Mouse (Mus musculus) thymus, postnatal 10 days (tissue): ENCODE data around the gene Tas1r3.
A peak's percentile ranks its signal among the peaks of the same experiment; 100 is the strongest.

ENCODE experiments used
- DNase-seq, 2 experiments: peaks; one replicate each; pipeline ENCODE4 v3.0.0; 2021; ENCODE audit warnings: low spot score in 2 of 2

The Tas1r3 gene

DNA sequence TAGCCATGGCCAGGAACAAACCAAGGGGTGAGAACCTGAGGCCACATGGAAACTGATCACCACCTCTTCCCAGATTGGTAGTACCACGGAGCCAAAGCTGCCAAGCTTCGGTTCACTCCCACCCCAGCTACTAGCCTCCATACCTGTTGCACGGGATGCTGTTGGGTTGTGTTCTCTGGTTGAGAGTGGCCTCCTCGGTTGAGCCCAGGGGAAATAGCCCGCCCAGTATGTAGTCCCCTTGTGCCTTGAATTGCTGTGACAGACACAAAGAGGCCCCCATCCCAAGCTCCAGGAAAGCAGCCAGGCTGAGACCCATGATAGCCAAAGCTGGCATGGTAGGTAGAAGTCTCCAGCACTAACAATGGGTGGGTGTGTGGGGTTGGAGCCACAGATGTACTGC is at the start of gene Tas1r3:
Tas1r3 (minus strand) TSS at position 362 of the 400 bp plus-strand sequence.
- no peak for DNase-seq

DNA sequence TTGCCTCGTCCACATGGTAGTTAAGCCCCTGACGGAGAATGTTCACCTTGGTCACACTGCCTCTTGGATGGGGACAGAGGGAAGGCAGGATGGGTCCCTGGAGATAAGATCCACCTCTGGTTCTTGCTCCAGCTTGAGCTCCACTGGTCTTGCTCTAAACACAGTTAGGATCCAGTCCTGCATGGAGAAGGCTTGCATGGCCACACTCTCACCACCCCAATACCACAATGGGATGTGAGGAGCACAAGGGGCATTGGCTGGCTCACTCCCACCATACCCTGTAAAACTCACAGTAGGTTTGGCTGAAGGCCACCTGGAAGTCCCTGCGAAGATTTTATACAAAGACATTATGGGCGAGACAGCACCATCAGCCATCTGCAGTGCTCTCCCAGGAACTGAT is 45.6 kb upstream of the Tas1r3 start:
- DNase-seq: no peak

DNA sequence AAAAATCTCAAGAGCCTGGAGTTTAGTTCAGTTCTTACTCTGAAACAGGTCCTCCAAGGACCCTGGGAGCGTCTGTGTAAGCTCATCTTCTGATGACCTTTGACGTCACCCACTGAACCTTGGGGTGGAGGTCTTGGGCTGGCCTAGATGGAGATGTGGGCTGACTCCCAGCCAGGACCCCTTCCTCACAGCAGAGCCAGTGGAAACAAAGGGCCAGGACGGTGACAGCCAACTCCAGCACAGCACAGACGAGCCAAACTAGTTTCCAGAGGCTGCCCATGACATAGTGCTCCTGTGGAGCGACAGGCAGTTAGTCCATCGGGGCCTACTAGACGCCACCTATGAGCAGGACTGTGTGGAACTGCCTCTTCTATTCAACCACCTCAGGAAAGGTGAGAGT is 45.1 kb upstream of the Tas1r3 start:
- peak in 1 of 2 experiments; percentile 2 for DNase-seq

- DNase-seq: no peak
These were observed 43.8 kb upstream of the Tas1r3 start for GRCm38 (mm10) chr4:155907003-155907402.

- DNase-seq: peak in 1 of 2 experiments; percentile 2
These were observed 43.0 kb upstream of the Tas1r3 start for GRCm38 (mm10) chr4:155906125-155906524.

- peak in 1 of 2 experiments; percentile 2 for DNase-seq
These were observed 42.5 kb upstream of the Tas1r3 start for GRCm38 (mm10) chr4:155905634-155906033.

DNA sequence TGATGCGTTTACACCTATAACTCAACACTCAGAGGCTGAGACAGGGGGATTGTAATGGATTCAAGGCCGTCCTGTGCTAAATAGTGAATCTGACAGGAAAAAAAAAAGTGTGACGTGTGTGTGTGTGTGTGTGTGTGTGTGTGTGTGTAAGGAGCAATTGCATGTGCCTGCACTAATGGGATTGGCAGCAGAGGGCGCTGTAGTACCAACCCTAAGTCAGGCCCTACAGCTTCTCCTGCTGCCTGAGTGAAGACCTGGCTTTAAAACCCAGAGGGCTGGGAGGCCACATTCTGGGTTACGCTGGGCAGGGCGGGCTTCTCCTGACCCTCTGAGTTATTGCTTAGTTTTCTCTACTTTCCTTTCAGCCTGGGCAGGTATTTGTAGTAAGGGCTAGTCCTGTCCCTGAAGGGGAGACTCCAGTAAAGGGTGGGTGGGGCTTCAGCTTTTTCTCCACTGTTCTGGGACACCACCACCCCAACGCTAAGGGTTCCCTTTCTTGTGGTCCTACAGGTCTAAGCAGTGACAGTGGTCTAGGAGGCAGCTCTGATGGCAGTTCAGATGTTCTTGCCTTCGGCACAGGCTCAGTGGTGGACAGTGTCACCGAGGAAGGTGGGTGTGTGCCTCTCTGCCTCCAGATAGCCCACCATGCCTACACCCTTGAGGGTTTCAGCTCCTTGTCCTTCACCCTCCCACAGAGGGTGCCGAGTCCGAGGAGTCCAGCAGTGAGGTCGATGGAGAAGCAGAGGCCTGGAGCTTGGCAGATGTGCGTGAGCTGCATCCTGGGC is 41.3 kb upstream of the Tas1r3 start:
- peak; percentile 2 to 7 for DNase-seq

- DNase-seq: peak in 1 of 2 experiments; percentile 3
These were observed 40.1 kb upstream of the Tas1r3 start for GRCm38 (mm10) chr4:155903246-155903645.

GRCm38 (mm10) chr4:155901205-155901604 is 38.0 kb upstream of the Tas1r3 start:
- no peak for DNase-seq

- DNase-seq: peak in 1 of 2 experiments; percentile 2
These were observed 36.2 kb upstream of the Tas1r3 start for GRCm38 (mm10) chr4:155899355-155899754.

DNA sequence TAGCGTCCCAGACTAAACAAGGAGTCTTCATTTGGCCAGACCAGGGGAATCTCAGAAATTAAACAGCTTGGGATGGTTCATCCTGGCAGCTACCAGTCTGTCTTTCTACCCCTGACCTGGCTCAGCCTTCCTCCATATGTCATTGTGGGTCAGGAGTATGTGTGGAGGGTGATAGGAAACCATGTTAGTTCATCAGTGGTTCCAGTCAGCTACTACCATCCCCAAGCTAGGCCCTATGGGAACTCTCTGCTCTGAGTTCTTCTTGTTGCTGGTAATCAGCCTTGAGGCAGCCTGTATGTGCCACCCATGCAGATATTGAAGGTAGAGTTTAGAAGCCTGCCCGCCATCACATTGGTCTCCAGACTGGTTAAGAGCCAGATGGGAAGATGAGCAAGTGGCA is 35.2 kb upstream of the Tas1r3 start:
- peak; percentile 0 to 1 for DNase-seq

GRCm38 (mm10) chr4:155896461-155896860 is 33.3 kb upstream of the Tas1r3 start:
- DNase-seq: peak in 1 of 2 experiments; percentile 2

GRCm38 (mm10) chr4:155895826-155896225 is 32.7 kb upstream of the Tas1r3 start:
- no peak for DNase-seq

- DNase-seq: no peak
These were observed 32.1 kb upstream of the Tas1r3 start for GRCm38 (mm10) chr4:155895216-155895615.

- peak; percentile 55 to 58 for DNase-seq
These were observed 31.2 kb upstream of the Tas1r3 start for GRCm38 (mm10) chr4:155894311-155894881.

DNA sequence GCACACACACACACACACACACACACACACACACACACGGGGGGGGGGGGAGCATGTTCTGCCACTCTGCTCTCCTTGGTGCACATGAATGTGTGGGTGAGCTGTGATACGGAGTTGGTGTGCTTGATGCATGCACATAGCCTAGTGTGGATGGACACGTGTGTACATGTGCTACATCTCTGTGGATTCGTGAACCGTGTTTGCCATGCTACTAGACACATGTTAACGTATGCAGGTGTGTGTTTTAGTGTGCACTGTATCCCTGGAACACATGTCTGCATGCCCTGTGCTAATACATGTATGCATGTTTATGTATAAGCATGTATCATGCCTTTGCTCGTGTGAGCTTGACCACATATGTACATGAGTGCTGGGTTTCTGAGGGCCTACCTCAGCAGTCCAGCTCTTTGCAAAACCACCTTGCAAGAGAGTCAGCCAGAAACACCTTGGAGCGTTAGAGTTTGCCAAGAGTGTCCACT is 30.1 kb upstream of the Tas1r3 start:
- no peak for DNase-seq

DNA sequence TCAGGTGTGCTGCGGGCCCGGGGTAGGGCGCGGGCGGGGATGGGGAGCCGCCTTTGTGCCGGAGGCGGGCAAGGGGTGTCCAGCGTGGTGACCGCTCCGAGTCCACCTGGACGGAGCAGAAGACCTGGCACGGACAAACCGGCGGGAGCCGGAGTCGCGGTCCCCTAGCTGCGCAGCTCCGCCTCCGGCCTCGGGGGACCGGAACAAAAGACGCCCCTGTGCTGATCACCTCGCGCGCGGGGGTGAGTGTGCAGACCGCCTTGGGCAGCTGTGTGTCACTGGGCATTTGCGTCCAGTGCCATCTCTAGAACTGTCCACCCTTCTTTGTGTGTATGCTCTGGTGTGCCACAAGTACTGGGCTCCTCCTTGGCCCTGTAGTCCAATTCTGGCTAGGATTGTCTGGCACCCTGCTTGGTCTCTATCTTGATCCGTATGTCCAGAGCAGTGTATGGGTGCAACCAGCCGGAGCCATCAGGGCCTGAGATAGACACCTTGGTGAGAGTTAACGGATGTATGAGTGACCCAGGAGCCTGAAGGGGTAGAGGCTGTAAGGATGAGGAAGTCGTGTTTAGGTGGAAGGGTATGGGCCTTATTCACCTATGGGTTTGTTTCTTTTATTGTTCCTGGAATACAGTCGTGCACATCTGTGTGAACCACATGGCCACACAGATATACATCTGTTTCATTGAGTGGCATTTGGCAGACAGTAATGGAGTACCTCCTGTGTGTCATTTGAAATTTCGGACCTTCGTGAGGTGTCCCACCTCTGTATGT is 29.5 kb upstream of the Tas1r3 start:
- DNase-seq: peak in 1 of 2 experiments; percentile 45

DNA sequence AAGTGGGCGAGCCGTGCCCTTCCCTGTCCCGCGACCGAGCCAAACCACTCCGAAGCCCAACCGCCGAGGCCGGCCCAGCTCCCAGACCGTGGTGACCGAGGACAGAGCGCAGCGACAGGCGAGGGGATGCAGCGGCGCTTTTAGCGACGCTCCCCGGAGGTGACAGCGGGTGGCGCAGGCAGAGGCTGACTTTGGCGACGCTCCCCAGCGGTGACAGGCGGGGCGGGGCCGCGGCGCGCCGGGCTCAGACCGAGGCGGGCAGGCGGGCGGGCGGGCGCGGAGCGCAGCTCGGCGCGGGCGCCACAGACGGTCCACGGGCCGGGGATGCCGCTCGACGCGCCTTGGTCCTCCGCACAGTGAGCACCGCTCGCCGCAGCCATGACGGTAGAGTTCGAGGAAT is 28.9 kb upstream of the Tas1r3 start:
- peak; percentile 78 to 84 for DNase-seq

GRCm38 (mm10) chr4:155891551-155892001 is 28.4 kb upstream of the Tas1r3 start, which contains the start of the genes Pusl1 and Acap3:
Pusl1 (minus strand) TSS chr4:155891781.
Acap3 (plus strand) TSS chr4:155891822.
- DNase-seq: peak; percentile 94 to 99

- peak; percentile 34 to 50 for DNase-seq
These were observed 27.9 kb upstream of the Tas1r3 start for GRCm38 (mm10) chr4:155891011-155891471.

GRCm38 (mm10) chr4:155889316-155889715 is 26.2 kb upstream of the Tas1r3 start:
- DNase-seq: no peak

- DNase-seq: no peak
These were observed 25.0 kb upstream of the Tas1r3 start for GRCm38 (mm10) chr4:155888181-155888580.
